Mouse (Mus musculus) monocyte, adult 5-6 weeks (primary cell): ENCODE results near the gene Olfr697. TPM values are rescaled to one million over a fixed set of nuclear protein-coding genes. Genes with fewer than 3 reads are reported as not detected.
"Not testable (repeated sequence)": the region's sequence is repeated elsewhere in the genome, so short reads cannot be mapped to it uniquely, and the experiment has no call there.

ENCODE experiments used
- ATAC-seq: fragments of 153-309, 156-312 bp; replicated peaks from 2 replicates; pipeline ENCODE4 v1.8.0; 2017; ENCODE audit warnings: mild to moderate bottlenecking; ENCODE audit not compliant: low TSS enrichment, insufficient number of reproducible peaks, severe bottlenecking, poor library complexity, low FRiP score
- total RNA-seq: library from RNA; stranded (forward); fragments of 200-1000, 200-491, 200-594 nt; gene quantifications from 3 replicates; pipeline ENCODE4 v1.2.3, GENCODE M21; 2017

Olfr697 gene
- total RNA-seq: not detected in 3 replicates

DNA sequence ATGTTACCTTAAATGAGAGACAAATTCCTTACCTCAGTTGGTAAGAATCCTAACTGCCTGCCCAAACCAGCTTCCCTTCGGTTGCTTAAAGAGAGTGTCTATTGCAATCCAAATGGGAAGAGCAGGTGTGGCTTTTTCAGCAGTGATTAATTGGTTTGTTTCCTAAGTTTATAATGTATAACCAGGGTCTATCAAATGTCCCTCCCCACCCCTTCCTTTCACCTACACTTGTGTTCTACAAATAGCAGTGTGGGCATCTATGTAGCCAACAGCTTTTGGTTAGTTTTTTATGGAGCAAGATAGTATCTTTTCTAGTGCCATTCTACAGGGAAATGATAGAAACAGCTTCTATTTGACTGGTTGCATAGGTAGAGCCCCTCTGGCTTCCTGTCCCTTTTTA lies at the start of gene Olfr697:
Olfr697 (minus strand) TSS at position 101 of the 400 bp plus-strand sequence.
- ATAC-seq: no peak

DNA sequence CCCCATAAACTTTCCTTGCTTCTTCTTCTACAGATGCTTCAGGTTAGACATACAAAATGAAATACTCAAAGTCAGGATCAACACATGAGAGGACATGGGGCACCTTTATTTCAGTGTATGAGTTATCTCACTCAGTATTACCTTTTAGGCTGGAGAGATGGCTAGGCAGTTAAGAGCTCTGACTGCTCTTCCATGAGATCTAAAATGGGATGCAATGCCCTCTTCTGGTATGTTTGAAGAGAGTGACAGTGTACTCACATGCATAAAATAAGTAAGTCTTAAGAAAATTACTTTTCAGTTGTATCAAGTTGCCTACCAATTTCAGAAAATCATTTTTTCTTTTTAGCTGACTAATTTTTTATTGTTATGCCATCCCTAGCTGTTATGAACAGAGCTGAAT lies 46.1 kb upstream of the Olfr697 start:
- ATAC-seq: no peak

DNA sequence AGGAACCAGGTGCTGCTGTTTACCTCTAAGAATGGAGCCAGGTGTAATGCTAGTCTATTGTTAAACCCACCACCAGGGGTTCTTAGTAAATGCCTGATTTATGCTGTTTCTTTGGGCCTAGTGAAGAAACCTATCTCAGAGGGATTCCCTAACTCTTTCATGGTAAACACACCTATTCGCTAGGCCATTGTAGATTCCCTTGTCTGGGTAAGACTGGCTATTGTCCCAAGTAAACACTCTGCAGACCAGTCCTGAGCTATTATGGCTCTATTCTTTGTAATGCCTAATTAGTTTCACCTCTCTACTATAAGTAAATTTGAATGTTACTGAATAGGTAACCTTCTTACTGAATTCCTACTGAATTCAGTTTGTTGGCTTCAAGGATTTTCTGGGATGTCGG lies 18.8 kb upstream of the Olfr697 start:
- not testable (repeated sequence) for ATAC-seq

DNA sequence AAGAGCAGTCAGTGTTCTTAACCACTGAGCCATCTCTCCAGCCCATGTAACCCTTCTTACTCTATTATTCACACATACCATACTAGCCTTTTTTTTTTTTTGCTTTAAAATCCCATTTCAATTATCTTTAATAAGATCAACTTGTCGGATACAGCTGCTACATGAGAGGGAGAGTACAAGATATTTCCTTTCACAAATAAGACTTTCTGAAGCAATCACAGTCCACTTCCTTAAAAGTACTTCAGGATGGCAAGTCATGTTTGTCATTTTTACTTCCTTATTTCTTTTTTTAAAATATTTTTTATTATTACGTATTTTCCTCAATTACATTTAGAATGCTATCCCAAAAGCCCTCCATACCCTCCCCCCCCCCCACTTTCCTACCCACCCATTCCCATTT lies 16.6 kb upstream of the Olfr697 start:
- ATAC-seq: 0 out of 2 replicates have a peak, but pooled peaks have one; percentile 71

DNA sequence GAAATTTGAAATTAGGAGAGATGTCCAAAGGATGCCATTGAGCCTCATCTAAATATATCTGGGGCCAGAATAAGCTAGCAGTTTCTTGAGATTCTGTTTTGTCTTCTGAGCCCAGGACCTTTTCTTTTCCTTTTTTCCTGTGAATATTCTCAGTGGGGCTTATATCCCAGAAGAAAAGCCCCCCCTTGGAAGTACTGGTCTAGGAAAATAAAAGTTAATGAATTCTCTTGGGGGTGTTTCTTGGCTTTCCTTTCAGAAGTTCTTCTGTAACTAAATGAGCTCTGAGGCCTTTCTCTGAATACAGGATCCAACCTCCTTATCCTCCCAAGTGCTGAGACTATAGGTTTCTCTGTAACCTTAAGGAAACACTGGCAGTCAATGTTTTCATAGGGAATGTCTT lies 13.1 kb upstream of the Olfr697 start, which contains the start of gene Olfr698:
Olfr698 (minus strand) TSS at position 101 of the 400 bp plus-strand sequence.
- ATAC-seq: no peak

DNA sequence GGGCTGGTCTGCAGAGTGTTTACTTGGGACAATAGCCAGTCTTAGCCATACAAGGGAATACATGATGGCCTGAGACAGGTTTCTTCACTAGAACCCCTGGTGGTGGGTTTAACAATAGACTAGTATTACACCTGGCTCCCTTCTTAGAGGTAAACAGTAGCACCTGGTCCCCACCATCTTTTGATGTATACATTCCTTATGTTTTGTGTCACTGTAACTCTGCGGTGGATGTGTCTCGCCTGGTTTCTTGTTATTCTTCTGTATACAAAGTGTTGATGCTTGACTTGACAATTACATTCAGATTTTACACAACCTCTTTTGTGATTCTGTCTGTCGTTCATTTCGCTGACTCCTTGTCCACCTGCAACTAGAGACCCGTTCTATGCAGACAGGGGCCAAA lies 3.6 kb upstream of the Olfr697 start:
- no peak for ATAC-seq

DNA sequence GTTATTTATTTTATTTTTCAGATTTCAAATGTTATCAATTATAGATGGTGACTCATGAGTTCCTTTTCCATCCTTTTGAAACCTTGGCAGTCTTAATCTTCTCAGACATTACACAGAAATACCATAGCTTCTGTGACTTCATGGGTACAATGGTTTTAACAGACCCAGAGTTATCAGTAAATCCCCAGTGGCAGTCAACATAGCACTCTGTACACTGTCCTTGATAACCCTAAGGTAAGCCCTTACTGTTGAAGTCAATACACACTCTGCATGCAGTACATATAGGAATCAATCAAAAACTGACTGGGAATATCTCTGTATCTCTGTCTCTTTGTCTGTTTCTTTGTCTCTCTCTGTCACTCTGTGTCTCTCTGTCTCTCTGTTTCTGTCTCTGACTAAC lies 5.2 kb downstream of the Olfr697 start:
- no peak for ATAC-seq

DNA sequence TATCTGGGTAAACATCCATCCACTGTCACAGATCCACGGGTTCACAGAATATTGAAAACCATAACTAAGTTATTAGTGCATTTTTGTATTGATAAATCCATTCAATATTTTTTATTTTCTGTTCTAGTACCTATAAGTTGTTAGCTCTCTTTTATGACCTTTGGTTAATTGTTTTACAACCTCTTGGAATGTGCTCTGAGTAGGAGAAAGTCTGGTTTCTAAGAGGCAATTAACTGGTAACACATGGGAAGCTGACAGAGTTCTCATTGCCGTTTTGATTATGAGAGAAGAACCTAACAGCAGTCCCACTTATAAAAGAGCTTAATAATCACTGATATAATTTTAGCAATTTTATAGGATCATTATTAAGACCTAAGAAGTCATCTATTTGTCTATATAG lies 8.5 kb downstream of the Olfr697 start:
- no peak for ATAC-seq

DNA sequence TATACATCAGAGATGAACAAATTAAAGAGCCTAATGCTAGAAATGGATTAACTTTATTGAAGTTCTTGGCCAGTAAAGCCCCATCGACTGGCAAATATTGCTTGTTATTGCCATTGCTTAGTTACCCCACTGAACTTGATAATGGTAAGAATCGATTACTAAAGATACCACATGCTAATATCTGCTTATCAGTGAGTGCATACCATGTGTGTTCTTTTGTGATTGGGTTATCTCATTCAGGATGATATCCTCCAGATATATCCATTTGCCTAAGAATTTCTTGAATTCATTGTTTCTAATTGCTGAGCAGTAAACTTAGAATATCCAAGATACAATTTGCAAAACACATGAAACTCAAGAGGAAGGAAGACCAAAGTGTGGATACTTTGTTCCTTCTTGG lies 16.6 kb downstream of the Olfr697 start:
- ATAC-seq: not testable (repeated sequence)

DNA sequence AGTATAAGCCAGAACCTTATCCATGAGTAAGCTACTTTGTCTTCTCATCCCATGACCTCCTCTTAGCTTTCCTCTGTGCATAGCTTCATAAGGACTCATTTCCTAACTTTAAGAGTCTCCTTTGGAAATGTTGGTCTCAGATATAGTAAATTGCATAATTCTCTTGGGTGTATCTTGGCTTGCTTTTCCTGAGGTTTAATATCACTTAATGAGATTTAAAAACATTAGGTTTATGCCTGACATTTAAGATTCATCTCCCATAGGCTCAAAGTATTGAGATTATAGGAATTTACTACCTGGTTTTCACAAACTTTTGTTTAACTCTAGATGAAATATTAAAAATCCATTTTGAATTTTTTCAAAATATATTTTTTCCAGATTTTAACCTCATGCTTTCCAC lies 25.9 kb downstream of the Olfr697 start, which contains the start of gene Olfr695:
Olfr695 (minus strand) TSS at position 101 of the 400 bp plus-strand sequence.
- ATAC-seq: no peak

DNA sequence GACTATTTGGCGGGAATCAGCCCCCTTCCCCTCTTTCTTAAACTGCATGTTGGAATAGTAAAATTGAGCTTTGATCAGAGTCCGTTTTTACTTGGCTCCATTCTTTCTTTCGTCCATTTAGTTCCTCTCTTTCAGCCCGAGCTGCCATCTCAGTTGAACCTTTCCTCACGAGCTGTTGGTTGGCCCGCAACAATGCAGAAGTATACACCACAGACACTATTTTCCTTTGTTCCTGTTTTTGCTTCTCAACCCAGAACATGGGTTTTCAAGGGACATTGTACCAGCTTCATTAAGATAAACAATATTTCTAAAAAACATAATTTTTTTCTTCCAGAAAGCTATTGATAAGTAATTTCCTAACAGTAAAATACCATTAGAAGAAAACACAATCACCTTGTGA lies 30.8 kb downstream of the Olfr697 start:
- peak; percentile 82 for ATAC-seq

DNA sequence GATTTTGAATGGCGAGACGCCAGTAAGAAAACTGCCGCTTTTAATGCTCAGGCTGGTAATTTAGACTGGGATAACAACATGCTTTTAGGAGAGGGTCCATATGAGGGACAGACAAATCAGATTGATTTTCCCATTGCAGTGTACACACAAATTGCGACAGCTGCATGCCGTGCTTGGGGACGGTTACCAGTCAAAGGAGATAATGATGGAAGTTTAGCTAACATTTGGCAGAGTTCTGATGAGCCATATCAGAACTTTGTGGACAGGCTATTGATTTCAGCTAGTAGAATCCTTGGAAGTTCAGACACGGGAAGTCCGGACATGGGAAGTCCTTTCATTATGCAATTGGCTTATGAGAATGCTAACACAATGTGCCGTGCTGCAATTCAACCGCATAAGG lies 34.5 kb downstream of the Olfr697 start:
- not testable (repeated sequence) for ATAC-seq

DNA sequence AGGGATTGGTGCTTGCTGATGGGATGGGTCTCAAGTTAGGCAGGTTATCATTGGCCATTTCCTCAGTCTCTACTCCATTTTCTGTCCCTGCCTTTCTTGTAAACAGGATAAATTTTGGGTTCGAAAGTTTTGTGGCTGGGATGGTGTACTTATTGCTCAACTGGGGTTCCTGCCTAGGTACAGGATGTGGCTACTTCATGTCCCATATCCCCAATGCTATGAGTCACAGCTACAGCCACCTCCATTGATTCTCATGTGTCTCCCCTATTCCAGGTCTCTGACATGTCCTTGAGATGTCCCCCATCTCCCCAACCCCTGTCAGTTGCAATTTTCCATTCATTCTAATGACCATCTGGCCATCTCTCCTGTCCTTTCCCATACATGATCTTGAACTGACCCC lies 45.4 kb downstream of the Olfr697 start:
- no peak for ATAC-seq

DNA sequence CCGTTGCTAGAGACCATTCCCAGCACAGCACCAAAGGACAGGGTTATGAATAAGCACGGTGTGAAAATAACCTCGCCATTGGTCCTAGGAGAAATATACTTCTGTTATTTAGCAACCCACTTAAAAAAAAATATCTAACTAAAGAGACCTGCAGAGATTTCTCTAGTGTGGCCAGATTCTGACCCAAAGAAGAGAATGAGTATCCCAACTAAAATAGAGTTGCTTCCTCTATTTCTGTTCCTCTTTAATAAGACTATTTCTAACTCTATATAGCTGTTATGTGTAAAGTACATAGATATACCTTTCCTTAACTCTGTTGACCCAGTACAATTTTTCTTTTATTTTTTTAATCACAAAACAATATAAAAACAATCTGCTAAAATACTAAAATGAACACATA lies 49.3 kb downstream of the Olfr697 start:
- peak; percentile 70; the same call in 1 of the 2 replicates for ATAC-seq

DNA sequence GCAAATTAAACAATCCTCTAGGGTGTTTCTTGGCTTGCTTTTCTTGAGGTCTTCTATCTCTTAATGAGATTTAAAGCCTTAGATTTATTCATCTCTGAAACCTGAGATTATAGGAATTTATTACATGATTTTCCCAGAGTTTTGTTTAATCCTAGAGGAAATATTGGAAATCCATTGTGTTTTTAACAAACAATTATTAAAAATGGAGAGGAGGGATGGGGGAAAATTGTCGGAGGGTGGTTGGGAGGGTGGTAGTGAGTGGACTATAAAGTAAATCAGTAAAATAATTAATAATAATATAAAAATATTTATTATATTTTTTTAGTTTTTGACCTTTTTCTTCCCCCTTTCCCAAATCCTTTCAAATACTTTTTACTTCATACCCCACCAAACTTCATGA lies 50.5 kb downstream of the Olfr697 start, which contains the start of gene Olfr694:
Olfr694 (minus strand) TSS at position 101 of the 400 bp plus-strand sequence.
- ATAC-seq: no peak

Other genes with a start within 250 kb of the Olfr697 start
- gene Olfr693, start 61.9 kb downstream of the Olfr697 start, total RNA-seq: not detected in 3 replicates
- not detected in 3 replicates for gene Olfr694, start 50.6 kb downstream of the Olfr697 start, total RNA-seq
- not detected in 3 replicates for gene Olfr695, start 26.0 kb downstream of the Olfr697 start, total RNA-seq
- gene Olfr698, start 13.0 kb upstream of the Olfr697 start, total RNA-seq: not detected in 3 replicates
- not detected in 3 replicates for gene Olfr699, start 50.8 kb upstream of the Olfr697 start, total RNA-seq
- not detected in 3 replicates for gene Olfr700, start 66.4 kb upstream of the Olfr697 start, total RNA-seq
- not detected in 3 replicates for gene Olfr701, start 71.7 kb upstream of the Olfr697 start, total RNA-seq
- not detected in 3 replicates for gene Olfr702, start 91.5 kb upstream of the Olfr697 start, total RNA-seq
- gene Olfr703, start 100.9 kb upstream of the Olfr697 start, total RNA-seq: not detected in 3 replicates
- gene Olfr704, start 120.7 kb upstream of the Olfr697 start, total RNA-seq: not detected in 3 replicates
- not detected in 3 replicates for gene Olfr705, start 134.4 kb upstream of the Olfr697 start, total RNA-seq
- gene Olfr706, start 145.7 kb upstream of the Olfr697 start, total RNA-seq: not detected in 3 replicates
- not detected in 3 replicates for gene Olfr707, start 158.8 kb upstream of the Olfr697 start, total RNA-seq
- gene Olfr1532-ps1, start 165.6 kb upstream of the Olfr697 start, total RNA-seq: not detected in 3 replicates
- gene Olfr709-ps1, start 189.8 kb upstream of the Olfr697 start, total RNA-seq: not detected in 3 replicates
- not detected in 3 replicates for gene Olfr710, start 205.9 kb upstream of the Olfr697 start, total RNA-seq
- not detected in 3 replicates for gene Olfr6, start 221.5 kb upstream of the Olfr697 start, total RNA-seq
- not detected in 3 replicates for gene Olfr711, start 233.0 kb upstream of the Olfr697 start, total RNA-seq